Mouse (Mus musculus) limb, embryonic 11.5 days (tissue): Measurements from ENCODE around the gene Klhl3. TPM values are rescaled to one million over a fixed set of nuclear protein-coding genes. Genes with fewer than 3 reads are reported as not detected.

Experiments used
- ATAC-seq: fragments of 200-750 bp; cut with Nextera tagmentation; 2 replicates; pipeline ENCODE4 v1.8.0; 2017; ENCODE audit warnings: low read depth; ENCODE audit not compliant: insufficient number of reproducible peaks, low FRiP score, low TSS enrichment
- DNase-seq: peaks from one replicate; pipeline ENCODE4 v3.0.0-alpha.2; 2015; ENCODE audit warnings: low spot score
- H3K27ac ChIP-seq: fragments of 300-500 bp; sonication (generic); replicated peaks from 2 replicates; pipeline ENCODE4 v1.5.1; 2014; ENCODE audit warnings: low read depth, mild to moderate bottlenecking, low read length
- H3K27me3 ChIP-seq: fragments of 300-500 bp; sonication (generic); 2 replicates; pipeline ENCODE4 v1.6.1; 2014; ENCODE audit warnings: mild to moderate bottlenecking, low read length, mixed read lengths; ENCODE audit not compliant: control insufficient read depth, insufficient read depth
- H3K36me3 ChIP-seq: fragments of 300-500 bp; sonication (generic); 2 replicates; pipeline ENCODE4 v1.6.1; 2014; ENCODE audit warnings: mild to moderate bottlenecking, low read length, moderate library complexity, mixed read lengths; ENCODE audit not compliant: control insufficient read depth, insufficient read depth
- H3K4me1 ChIP-seq: fragments of 300-500 bp; sonication (generic); 2 replicates; pipeline ENCODE4 v1.6.1; 2014; ENCODE audit warnings: low read length, mixed read lengths; ENCODE audit not compliant: control insufficient read depth, insufficient read depth
- H3K4me2 ChIP-seq: fragments of 300-500 bp; sonication (generic); 2 replicates; pipeline ENCODE4 v1.6.1; 2014; ENCODE audit warnings: low read depth, mild to moderate bottlenecking, moderate library complexity; ENCODE audit not compliant: severe bottlenecking
- H3K4me3 ChIP-seq: fragments of 300-500 bp; sonication (generic); 2 replicates; pipeline ENCODE4 v1.5.1; 2014; ENCODE audit warnings: low read depth, low read length
- H3K9ac ChIP-seq: fragments of 300-500 bp; sonication (generic); 2 replicates; pipeline ENCODE4 v1.6.1; 2014; ENCODE audit warnings: mild to moderate bottlenecking, low read length
- H3K9me3 ChIP-seq: fragments of 300-500 bp; sonication (generic); 2 replicates; pipeline ENCODE4 v1.6.1; 2016; ENCODE audit warnings: low read length; ENCODE audit not compliant: control insufficient read depth
- WGBS: fragments of 180-500 bp; shearing (Covaris S2); extraction: QIAGEN DNeasy Blood & Tissue Kit; methylation state at CpG from one replicate; pipeline ENCODE4 v1.1.7; 2014; 5-methylcytosine and 5-hydroxymethylcytosine counted together
- polyA plus RNA-seq: library from polyadenylated mRNA; unstranded; fragments of >200 nt; fragmentation: Nextera tagmentation; extraction: Ambion mirVana; gene quantifications from 2 replicates; pipeline ENCODE4 v1.2.1, GENCODE M21; 2014

Gene Klhl3
- polyA plus RNA-seq, 1 experiment from 2014 or later, result 3.5 TPM

GRCm38 (mm10) chr13:58116801-58117200 lies 3.4 kb upstream of the Klhl3 start:
- Histone ChIP-seq H3K4me1 (peaks cover 14% of the 10 kb centered on the region), H3K27ac (no peak overlapping the region), H3K9me3 (no peaks in the 10 kb centered on the region), H3K4me2 (no peak overlapping the region), H3K4me3 (no peak overlapping the region), H3K36me3 (no peaks in the 10 kb centered on the region), H3K27me3 (no peaks in the 10 kb centered on the region), H3K9ac (no peak overlapping the region)
- 90% methylated on average over 2 of the region's 2 CpGs for WGBS
- no peak for DNase-seq
- no peak for ATAC-seq

GRCm38 (mm10) chr13:58115227-58115626 lies 1.8 kb upstream of the Klhl3 start:
- Histone ChIP-seq H3K4me3 (no peak overlapping the region), H3K27ac (no peak overlapping the region), H3K36me3 (no peaks in the 10 kb centered on the region), H3K27me3 (no peaks in the 10 kb centered on the region), H3K9ac (no peak overlapping the region), H3K4me1 (peaks cover 14% of the 10 kb centered on the region), H3K4me2 (no peak overlapping the region), H3K9me3 (no peaks in the 10 kb centered on the region)
- DNase-seq (no peak), ATAC-seq (no peak)
- WGBS, result 33% methylated on average over 13 of the region's 13 CpGs

GRCm38 (mm10) chr13:58112601-58113041 lies 771 bp downstream of the Klhl3 start:
- H3K4me1 ChIP-seq, result peaks cover 14% of the 10 kb centered on the region
- H3K4me3 ChIP-seq, result peak overlapping the region; percentile 42
- H3K36me3 ChIP-seq, result no peaks in the 10 kb centered on the region
- peak overlapping the region; percentile 81 for H3K4me2 ChIP-seq
- peak overlapping the region; percentile 62 for H3K9ac ChIP-seq
- H3K27ac ChIP-seq, result peak overlapping the region; percentile 77; the same call in 1 of the 2 replicates
- no peaks in the 10 kb centered on the region for H3K27me3 ChIP-seq
- no peaks in the 10 kb centered on the region for H3K9me3 ChIP-seq
- no peak for DNase-seq
- WGBS, result 18% methylated on average over 11 of the region's 11 CpGs
- no peak for ATAC-seq

GRCm38 (mm10) chr13:58112191-58112590 lies 1.2 kb downstream of the Klhl3 start:
- DNase-seq, result no peak
- no peaks in the 10 kb centered on the region for H3K9me3 ChIP-seq
- peak overlapping the region; percentile 81 for H3K4me2 ChIP-seq
- 71% methylated on average over 10 of the region's 10 CpGs for WGBS
- H3K36me3 ChIP-seq, result no peaks in the 10 kb centered on the region
- ATAC-seq, result no peak
- peaks cover 14% of the 10 kb centered on the region for H3K4me1 ChIP-seq
- peak overlapping the region; percentile 42 for H3K4me3 ChIP-seq
- no peak overlapping the region; the same call in 1 of the 2 replicates for H3K27ac ChIP-seq
- peak overlapping the region; percentile 62 for H3K9ac ChIP-seq
- H3K27me3 ChIP-seq, result no peaks in the 10 kb centered on the region

- Histone ChIP-seq H3K27me3 (no peaks in the 10 kb centered on the region), H3K4me2 (no peak overlapping the region), H3K4me3 (no peak overlapping the region), H3K36me3 (no peaks in the 10 kb centered on the region), H3K4me1 (peaks cover 14% of the 10 kb centered on the region), H3K9me3 (no peaks in the 10 kb centered on the region), H3K27ac (no peak overlapping the region), H3K9ac (no peak overlapping the region)
- 95% methylated on average over 6 of the region's 6 CpGs for WGBS
- ATAC-seq (no peak), DNase-seq (no peak)
Observed at GRCm38 (mm10) chr13:58111306-58111705, 2.1 kb downstream of the Klhl3 start.

GRCm38 (mm10) chr13:58090643-58091042 lies 22.7 kb downstream of the Klhl3 start:
- WGBS, result 54% methylated on average over 8 of the region's 8 CpGs

GRCm38 (mm10) chr13:58084396-58084795 lies 29.0 kb downstream of the Klhl3 start:
- DNase-seq (no peak), ATAC-seq (no peak)
- Histone ChIP-seq H3K9ac (no peak overlapping the region), H3K36me3 (no peaks in the 10 kb centered on the region), H3K9me3 (no peaks in the 10 kb centered on the region), H3K27ac (no peak overlapping the region), H3K4me3 (no peak overlapping the region), H3K27me3 (no peaks in the 10 kb centered on the region), H3K4me1 (no peaks in the 10 kb centered on the region), H3K4me2 (no peak overlapping the region)
- WGBS, result 86% methylated on average over 5 of the region's 5 CpGs

More at GRCm38 (mm10) chr13:58090643-58091042, 22.7 kb downstream of the Klhl3 start:
- Histone ChIP-seq H3K27me3 (no peaks in the 10 kb centered on the region), H3K27ac (no peak overlapping the region), H3K9ac (no peak overlapping the region), H3K4me3 (no peak overlapping the region), H3K4me1 (no peaks in the 10 kb centered on the region), H3K4me2 (no peak overlapping the region), H3K36me3 (no peaks in the 10 kb centered on the region), H3K9me3 (no peaks in the 10 kb centered on the region)
- DNase-seq (no peak), ATAC-seq (no peak)

- DNase-seq (no peak), ATAC-seq (no peak)
- H3K9ac ChIP-seq, result no peak overlapping the region
- H3K27ac ChIP-seq, result no peak overlapping the region
- H3K4me3 ChIP-seq, result no peak overlapping the region
- H3K4me1 ChIP-seq, result no peaks in the 10 kb centered on the region
- no peaks in the 10 kb centered on the region for H3K36me3 ChIP-seq
- WGBS, result 77% methylated on average over 11 of the region's 11 CpGs
- H3K4me2 ChIP-seq, result no peak overlapping the region
- no peaks in the 10 kb centered on the region for H3K27me3 ChIP-seq
- H3K9me3 ChIP-seq, result no peaks in the 10 kb centered on the region
Observed at GRCm38 (mm10) chr13:58083521-58083920, 29.9 kb downstream of the Klhl3 start.

- WGBS, result 74% methylated on average over 5 of the region's 5 CpGs
- H3K27me3 ChIP-seq, result no peaks in the 10 kb centered on the region
- H3K4me1 ChIP-seq, result no peaks in the 10 kb centered on the region
- H3K36me3 ChIP-seq, result no peaks in the 10 kb centered on the region
- DNase-seq, result no peak
- H3K27ac ChIP-seq, result no peak overlapping the region
- H3K4me2 ChIP-seq, result no peak overlapping the region
- no peak for ATAC-seq
- H3K4me3 ChIP-seq, result no peak overlapping the region
- H3K9me3 ChIP-seq, result no peaks in the 10 kb centered on the region
- no peak overlapping the region for H3K9ac ChIP-seq
Observed at GRCm38 (mm10) chr13:58083048-58083447, 30.3 kb downstream of the Klhl3 start.
